Mouse (Mus musculus) MEL-GATA-1-ER (cell line): Measurements from ENCODE around the gene Spata32.
A peak's percentile ranks its signal among the peaks of the same experiment; 100 is the strongest.

ENCODE experiments used
- DNase-seq: peaks from one replicate; pipeline ENCODE4 v3.0.0-alpha.2; 2012; ENCODE audit warnings: low read depth; ENCODE audit errors: extremely low read depth

Spata32 gene

GRCm38 (mm10) chr11:103175688-103176442 is 42.4 kb downstream of the Spata32 start:
- no peak for DNase-seq

- peak; percentile 82 for DNase-seq
Observed at GRCm38 (mm10) chr11:103174891-103175391, 43.3 kb downstream of the Spata32 start.

GRCm38 (mm10) chr11:103174411-103174832 is 43.8 kb downstream of the Spata32 start:
- DNase-seq = no peak

- DNase-seq = no peak
Observed at GRCm38 (mm10) chr11:103173771-103174344, 44.4 kb downstream of the Spata32 start.

GRCm38 (mm10) chr11:103173041-103173770 is 45.0 kb downstream of the Spata32 start:
- DNase-seq = no peak

GRCm38 (mm10) chr11:103172392-103173040 is 45.7 kb downstream of the Spata32 start:
- DNase-seq = no peak

GRCm38 (mm10) chr11:103171703-103172391 is 46.4 kb downstream of the Spata32 start:
- DNase-seq = no peak

- DNase-seq = no peak
Observed at GRCm38 (mm10) chr11:103171286-103171620, 47.0 kb downstream of the Spata32 start.

GRCm38 (mm10) chr11:103170494-103171285 is 47.5 kb downstream of the Spata32 start, which contains the start of gene Fmnl1:
Gene Fmnl1, plus strand, starts transcription at chr11:103171107.
- DNase-seq = no peak

GRCm38 (mm10) chr11:103170111-103170493 is 48.1 kb downstream of the Spata32 start:
- no peak for DNase-seq

GRCm38 (mm10) chr11:103169664-103170063 is 48.6 kb downstream of the Spata32 start:
- no peak for DNase-seq

- DNase-seq = no peak
Observed at GRCm38 (mm10) chr11:103168690-103169390, 49.4 kb downstream of the Spata32 start.

- DNase-seq = peak; percentile 77
Observed at GRCm38 (mm10) chr11:103164391-103164790, 53.8 kb downstream of the Spata32 start.

GRCm38 (mm10) chr11:103162132-103162531 is 56.1 kb downstream of the Spata32 start:
- DNase-seq = peak; percentile 60

GRCm38 (mm10) chr11:103161449-103161848 is 56.8 kb downstream of the Spata32 start:
- DNase-seq = no peak

GRCm38 (mm10) chr11:103160738-103161137 is 57.5 kb downstream of the Spata32 start:
- no peak for DNase-seq

- DNase-seq = peak; percentile 70
Observed at GRCm38 (mm10) chr11:103158621-103159478, 59.4 kb downstream of the Spata32 start.
